Mouse (Mus musculus): ENCODE measurements around the gene A630095N17Rik. TPM values are rescaled to one million over a fixed set of nuclear protein-coding genes. Genes with fewer than 3 reads are reported as not detected.
A peak's percentile ranks its signal among the peaks of the same experiment; 100 is the strongest.

The A630095N17Rik gene
- polyA plus RNA-seq, 1 experiment, result not detected

GRCm38 (mm10) chr1:75227653-75228052 lies 4.2 kb downstream of the A630095N17Rik start:
- H3K27ac ChIP-seq (ENCODE audit: insufficient read depth, low read length), result no peak overlapping the region
- H3K4me3 ChIP-seq (ENCODE audit: insufficient read depth, low read length), result no peak overlapping the region
- TF ChIP-seq POLR2A (IDR thresholded peaks at IDR 0.05; ENCODE audit: low read depth, low read length), result no peak
- no peaks in the 10 kb centered on the region; the same call in 1 of the 2 replicates for H3K4me1 ChIP-seq (ENCODE audit: control insufficient read depth, insufficient read depth, low read length)

- Histone ChIP-seq H3K4me3 (ENCODE audit: insufficient read depth, low read length) (no peak overlapping the region), H3K27ac (ENCODE audit: insufficient read depth, low read length) (no peak overlapping the region), H3K4me1 (ENCODE audit: control insufficient read depth, insufficient read depth, low read length) (peaks cover 4% of the 10 kb centered on the region; the same call in 1 of the 2 replicates)
- TF ChIP-seq CTCF (IDR thresholded peaks at IDR 0.05; ENCODE audit: borderline replicate concordance, insufficient read depth, low read length), result no peak
- TF ChIP-seq POLR2A (IDR thresholded peaks at IDR 0.05; ENCODE audit: low read depth, low read length), result no peak
Observed at GRCm38 (mm10) chr1:75226138-75226537, 5.8 kb downstream of the A630095N17Rik start.

GRCm38 (mm10) chr1:75225473-75225872 lies 6.4 kb downstream of the A630095N17Rik start:
- peaks cover 4% of the 10 kb centered on the region; the same call in 1 of the 2 replicates for H3K4me1 ChIP-seq (ENCODE audit: control insufficient read depth, insufficient read depth, low read length)
- TF ChIP-seq POLR2A (IDR thresholded peaks at IDR 0.05; ENCODE audit: low read depth, low read length) (no peak), CTCF (IDR thresholded peaks at IDR 0.05; ENCODE audit: borderline replicate concordance, insufficient read depth, low read length) (no peak)
- H3K4me3 ChIP-seq (ENCODE audit: insufficient read depth, low read length), result no peak overlapping the region
- no peak overlapping the region for H3K27ac ChIP-seq (ENCODE audit: insufficient read depth, low read length)

- H3K27ac ChIP-seq (ENCODE audit: insufficient read depth, low read length), result no peak overlapping the region
Observed at GRCm38 (mm10) chr1:75223532-75223931, 8.4 kb downstream of the A630095N17Rik start.

GRCm38 (mm10) chr1:75222926-75223325 lies 9.0 kb downstream of the A630095N17Rik start:
- Histone ChIP-seq H3K4me1 (ENCODE audit: control insufficient read depth, insufficient read depth, low read length) (peaks cover 4% of the 10 kb centered on the region; the same call in 1 of the 2 replicates), H3K4me3 (ENCODE audit: insufficient read depth, low read length) (no peak overlapping the region), H3K27ac (ENCODE audit: insufficient read depth, low read length) (no peak overlapping the region)
- TF ChIP-seq POLR2A (IDR thresholded peaks at IDR 0.05; ENCODE audit: low read depth, low read length) (no peak), CTCF (IDR thresholded peaks at IDR 0.05; ENCODE audit: borderline replicate concordance, insufficient read depth, low read length) (no peak)

More at GRCm38 (mm10) chr1:75223532-75223931, 8.4 kb downstream of the A630095N17Rik start:
- TF ChIP-seq POLR2A (IDR thresholded peaks at IDR 0.05; ENCODE audit: low read depth, low read length), result no peak
- TF ChIP-seq CTCF (IDR thresholded peaks at IDR 0.05; ENCODE audit: borderline replicate concordance, insufficient read depth, low read length), result no peak
- Histone ChIP-seq H3K4me1 (ENCODE audit: control insufficient read depth, insufficient read depth, low read length) (peaks cover 4% of the 10 kb centered on the region; the same call in 1 of the 2 replicates), H3K4me3 (ENCODE audit: insufficient read depth, low read length) (no peak overlapping the region)

GRCm38 (mm10) chr1:75221538-75221937 lies 10.4 kb downstream of the A630095N17Rik start:
- Histone ChIP-seq H3K4me1 (ENCODE audit: control insufficient read depth, insufficient read depth, low read length) (peaks cover 4% of the 10 kb centered on the region; the same call in 1 of the 2 replicates), H3K4me3 (ENCODE audit: insufficient read depth, low read length) (no peak overlapping the region), H3K27ac (ENCODE audit: insufficient read depth, low read length) (no peak overlapping the region)
- TF ChIP-seq POLR2A (IDR thresholded peaks at IDR 0.05; ENCODE audit: low read depth, low read length), result no peak
- TF ChIP-seq CTCF (IDR thresholded peaks at IDR 0.05; ENCODE audit: borderline replicate concordance, insufficient read depth, low read length), result no peak

GRCm38 (mm10) chr1:75219531-75219930 lies 12.4 kb downstream of the A630095N17Rik start, which contains the start of gene Tuba4a:
Gene Tuba4a, minus strand, starts transcription at chr1:75219865.
- Histone ChIP-seq H3K4me1 (ENCODE audit: control insufficient read depth, insufficient read depth, low read length) (peaks cover 4% of the 10 kb centered on the region; the same call in 1 of the 2 replicates), H3K27ac (ENCODE audit: insufficient read depth, low read length) (no peak within 1 kb of the TSS), H3K4me3 (ENCODE audit: insufficient read depth, low read length) (peak within 1 kb of the TSS; percentile 57)
- no peak for TF ChIP-seq CTCF (IDR thresholded peaks at IDR 0.05; ENCODE audit: borderline replicate concordance, insufficient read depth, low read length)
- TF ChIP-seq POLR2A (IDR thresholded peaks at IDR 0.05; ENCODE audit: low read depth, low read length), result no peak

GRCm38 (mm10) chr1:75219078-75219477 lies 12.8 kb downstream of the A630095N17Rik start:
- TF ChIP-seq POLR2A (IDR thresholded peaks at IDR 0.05; ENCODE audit: low read depth, low read length) (peak; percentile 99), CTCF (IDR thresholded peaks at IDR 0.05; ENCODE audit: borderline replicate concordance, insufficient read depth, low read length) (no peak)
- peak overlapping the region; percentile 57 for H3K4me3 ChIP-seq (ENCODE audit: insufficient read depth, low read length)
- no peak overlapping the region for H3K27ac ChIP-seq (ENCODE audit: insufficient read depth, low read length)
- peaks cover 4% of the 10 kb centered on the region; the same call in 1 of the 2 replicates for H3K4me1 ChIP-seq (ENCODE audit: control insufficient read depth, insufficient read depth, low read length)

GRCm38 (mm10) chr1:75218227-75219001 lies 13.5 kb downstream of the A630095N17Rik start:
- H3K4me3 ChIP-seq (ENCODE audit: insufficient read depth, low read length), result peak overlapping the region; percentile 57
- H3K27ac ChIP-seq (ENCODE audit: insufficient read depth, low read length), result no peak overlapping the region
- H3K4me1 ChIP-seq (ENCODE audit: control insufficient read depth, insufficient read depth, low read length), result peaks cover 4% of the 10 kb centered on the region; the same call in 1 of the 2 replicates
- TF ChIP-seq CTCF (IDR thresholded peaks at IDR 0.05; ENCODE audit: borderline replicate concordance, insufficient read depth, low read length), result no peak

- Histone ChIP-seq H3K27ac (ENCODE audit: insufficient read depth, low read length) (no peak overlapping the region), H3K4me1 (ENCODE audit: control insufficient read depth, insufficient read depth, low read length) (peaks cover 4% of the 10 kb centered on the region; the same call in 1 of the 2 replicates)
- TF ChIP-seq CTCF (IDR thresholded peaks at IDR 0.05; ENCODE audit: borderline replicate concordance, insufficient read depth, low read length) (no peak), POLR2A (IDR thresholded peaks at IDR 0.05; ENCODE audit: low read depth, low read length) (no peak)
Observed at GRCm38 (mm10) chr1:75217893-75218226, 14.0 kb downstream of the A630095N17Rik start.

More at GRCm38 (mm10) chr1:75217893-75218226, 14.0 kb downstream of the A630095N17Rik start:
- H3K4me3 ChIP-seq (ENCODE audit: insufficient read depth, low read length), result peak overlapping the region; percentile 57

All from embryonic fibroblast, embryonic 13.5 days (primary cell).